Mouse (Mus musculus): ENCODE results near the gene Mmp14.

DNA sequence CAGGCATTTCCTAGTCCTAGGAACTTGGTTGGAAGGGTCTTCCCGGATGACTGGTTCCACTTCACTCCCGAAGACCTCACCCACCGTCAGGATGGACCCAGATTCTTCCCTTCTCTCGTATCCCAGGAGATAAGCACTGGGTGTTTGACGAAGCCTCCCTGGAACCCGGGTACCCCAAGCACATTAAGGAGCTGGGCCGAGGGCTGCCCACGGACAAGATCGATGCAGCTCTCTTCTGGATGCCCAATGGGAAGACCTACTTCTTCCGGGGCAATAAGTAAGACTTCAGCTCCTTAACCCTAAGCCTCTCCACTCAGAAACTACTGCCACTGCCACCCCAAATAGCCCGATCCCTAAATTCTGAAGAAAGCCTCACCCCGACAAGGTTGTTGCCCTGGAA lies 7.7 kb downstream of the Mmp14 start:
- TF ChIP-seq CTCF (IDR thresholded peaks at IDR 0.05; ENCODE audit: control insufficient read depth, insufficient read depth, insufficient read length) (no peak), MYOD1 (IDR thresholded peaks at IDR 0.05; ENCODE audit: control insufficient read depth, insufficient read length, low read depth) (no peak), MYOG (IDR thresholded peaks at IDR 0.05; ENCODE audit: control insufficient read depth, extremely low read depth, insufficient read length) (no peak), MAX (IDR thresholded peaks at IDR 0.05) (no peak), CEBPB (IDR thresholded peaks at IDR 0.05; ENCODE audit: low read depth) (no peak)

Data from C2C12 (cell line).